Mouse (Mus musculus) lung, postnatal 0 days (tissue): ENCODE measurements at regions not wholly inside any gene's neighbourhood (a gene's known extent, or its start where the extent isn't known, plus 50 kb on each side); places are given as distances from the start of the nearest gene placed in this dataset.
A peak's percentile ranks its signal among the peaks of the same experiment; 100 is the strongest.

Source experiments
- ATAC-seq: fragments of 200-750 bp; cut with Nextera tagmentation; 2 replicates; pipeline ENCODE4 v1.8.0; 2017; ENCODE audit warnings: moderate library complexity
- DNase-seq: peaks from one replicate; pipeline ENCODE4 v3.0.0-alpha.2; 2016; ENCODE audit warnings: low spot score
- H3K27ac ChIP-seq: fragments of 300-500 bp; sonication (generic); 2 replicates; pipeline ENCODE4 v1.5.1; 2014; ENCODE audit warnings: antibody characterized with exemption, mild to moderate bottlenecking, low read length, mixed read lengths
- H3K27me3 ChIP-seq: fragments of 300-500 bp; sonication (generic); replicated peaks from 2 replicates; pipeline ENCODE4 v1.6.1; 2014; ENCODE audit warnings: low read length, mixed read lengths; ENCODE audit not compliant: insufficient read depth
- H3K36me3 ChIP-seq: fragments of 300-500 bp; sonication (generic); 2 replicates; pipeline ENCODE4 v1.6.1; 2014; ENCODE audit warnings: low read length, mixed read lengths; ENCODE audit not compliant: insufficient read depth
- H3K4me1 ChIP-seq: fragments of 300-500 bp; sonication (generic); 2 replicates; pipeline ENCODE4 v1.6.1; 2014; ENCODE audit warnings: antibody characterized with exemption, low read depth, low read length, mixed read lengths; ENCODE audit not compliant: insufficient read depth
- H3K4me2 ChIP-seq: fragments of 300-500 bp; sonication (generic); replicated peaks from 2 replicates; pipeline ENCODE4 v1.6.1; 2014; ENCODE audit warnings: low read depth, mild to moderate bottlenecking, low read length, moderate library complexity, mixed read lengths
- H3K4me3 ChIP-seq: fragments of 300-500 bp; sonication (generic); 2 replicates; pipeline ENCODE4 v1.5.1; 2014; ENCODE audit warnings: low read depth, low read length
- H3K9ac ChIP-seq: fragments of 300-500 bp; sonication (generic); replicated peaks from 2 replicates; pipeline ENCODE4 v1.6.1; 2014; ENCODE audit warnings: low read depth, mild to moderate bottlenecking
- H3K9me3 ChIP-seq: fragments of 300-500 bp; sonication (generic); 2 replicates; pipeline ENCODE4 v1.6.1; 2016; ENCODE audit warnings: low read length, mixed read lengths
- CTCF ChIP-seq: IDR thresholded peaks from 2 replicates; pipeline ENCODE4 v1.5.1; 2016; ENCODE audit warnings: antibody characterized with exemption, mild to moderate bottlenecking
- EP300 ChIP-seq: IDR thresholded peaks from 2 replicates; pipeline ENCODE4 v1.6.1; 2016; ENCODE audit warnings: antibody characterized with exemption, mild to moderate bottlenecking, control low read depth
- WGBS: fragments of 180-500 bp; shearing (Covaris S2); extraction: QIAGEN DNeasy Blood & Tissue Kit; methylation state at CpG from one replicate; pipeline ENCODE4 v1.1.7; 2014; 5-methylcytosine and 5-hydroxymethylcytosine counted together

DNA sequence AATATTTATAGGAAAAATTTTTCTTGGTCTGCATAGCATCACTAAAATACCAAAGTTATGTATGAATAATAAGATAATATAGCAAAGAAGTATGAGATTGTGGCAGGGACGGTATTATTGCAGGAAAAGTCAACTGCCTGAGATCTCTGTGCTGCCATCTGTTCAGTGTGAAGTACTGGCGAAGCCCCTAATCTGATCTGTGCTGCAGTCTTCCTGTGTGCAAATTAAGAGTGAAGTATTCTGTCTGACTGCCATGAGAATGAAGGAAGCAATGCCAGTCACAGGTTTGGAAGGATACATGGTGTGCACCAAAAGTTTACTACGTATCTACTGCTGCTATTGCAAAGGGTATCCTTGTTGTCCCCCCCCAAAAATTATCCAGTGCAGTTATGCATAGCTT, 501.5 kb downstream of the Rab28 start:
- Histone ChIP-seq H3K9ac (no peak overlapping the region), H3K4me2 (no peak overlapping the region), H3K9me3 (no peaks in the 10 kb centered on the region), H3K4me1 (no peaks in the 10 kb centered on the region), H3K36me3 (no peaks in the 10 kb centered on the region), H3K4me3 (no peak overlapping the region), H3K27me3 (no peaks in the 10 kb centered on the region), H3K27ac (no peak overlapping the region)
- TF ChIP-seq EP300 (no peak), CTCF (no peak)
- 75% methylated on average over 3 of the region's 3 CpGs for WGBS
- DNase-seq = no peak
- no peak for ATAC-seq

DNA sequence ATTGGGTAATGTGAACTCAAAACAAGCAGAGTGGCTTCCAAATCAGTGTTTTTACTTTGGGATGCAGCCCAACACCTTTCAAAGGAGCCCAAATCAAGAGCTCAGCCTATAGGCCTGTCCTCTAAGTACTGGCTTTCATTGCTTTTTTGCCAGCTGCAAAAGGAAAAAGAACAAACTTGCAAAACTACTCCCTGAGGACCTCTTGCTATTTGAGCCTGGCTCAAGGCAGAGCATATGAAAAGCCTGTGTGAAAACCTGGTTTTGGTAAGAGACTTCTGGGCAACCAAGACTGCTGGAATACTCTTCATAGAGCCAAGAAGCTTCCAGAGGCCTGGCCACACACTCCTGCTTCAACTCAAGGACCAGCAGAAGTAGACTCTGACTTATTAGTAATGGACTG, 503.5 kb downstream of the Rab28 start:
- DNase-seq (no peak), ATAC-seq (no peak)
- no peak overlapping the region for H3K4me3 ChIP-seq

DNA sequence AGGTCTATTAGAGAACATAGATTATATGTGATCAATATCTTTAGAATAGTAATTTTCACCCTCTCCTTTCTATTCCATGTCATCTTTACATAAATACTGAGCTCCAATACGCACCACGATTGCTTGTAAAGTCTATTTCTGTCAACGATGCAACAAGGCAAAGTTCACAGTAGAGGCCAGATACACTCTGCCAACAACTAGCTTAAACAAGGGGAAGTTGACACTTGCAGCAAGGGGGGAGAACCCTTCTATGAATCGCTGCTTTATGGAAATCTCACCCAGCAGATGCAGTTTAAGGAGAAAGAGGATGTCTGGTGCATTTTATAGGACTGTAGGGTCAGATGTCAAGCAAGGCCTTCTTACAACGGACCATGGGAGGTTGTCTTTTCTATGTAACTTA, 520.8 kb downstream of the Rab28 start:
- no peak overlapping the region for H3K4me3 ChIP-seq
- no peak overlapping the region for H3K4me2 ChIP-seq
- ATAC-seq (no peak), DNase-seq (no peak)
- H3K27me3 ChIP-seq = no peaks in the 10 kb centered on the region
- H3K4me1 ChIP-seq = no peaks in the 10 kb centered on the region
- no peaks in the 10 kb centered on the region for H3K9me3 ChIP-seq
- 43% methylated on average over 5 of the region's 5 CpGs for WGBS
- H3K27ac ChIP-seq = no peak overlapping the region
- no peaks in the 10 kb centered on the region for H3K36me3 ChIP-seq
- no peak for TF ChIP-seq EP300
- no peak for TF ChIP-seq CTCF
- no peak overlapping the region for H3K9ac ChIP-seq

More for the DNA sequence above, 503.5 kb downstream of the Rab28 start:
- H3K9ac ChIP-seq = no peak overlapping the region
- no peaks in the 10 kb centered on the region for H3K9me3 ChIP-seq
- no peak overlapping the region for H3K4me2 ChIP-seq
- no peak overlapping the region for H3K27ac ChIP-seq
- TF ChIP-seq CTCF = no peak
- no peak for TF ChIP-seq EP300
- H3K27me3 ChIP-seq = no peaks in the 10 kb centered on the region
- H3K4me1 ChIP-seq = no peaks in the 10 kb centered on the region
- H3K36me3 ChIP-seq = no peaks in the 10 kb centered on the region

DNA sequence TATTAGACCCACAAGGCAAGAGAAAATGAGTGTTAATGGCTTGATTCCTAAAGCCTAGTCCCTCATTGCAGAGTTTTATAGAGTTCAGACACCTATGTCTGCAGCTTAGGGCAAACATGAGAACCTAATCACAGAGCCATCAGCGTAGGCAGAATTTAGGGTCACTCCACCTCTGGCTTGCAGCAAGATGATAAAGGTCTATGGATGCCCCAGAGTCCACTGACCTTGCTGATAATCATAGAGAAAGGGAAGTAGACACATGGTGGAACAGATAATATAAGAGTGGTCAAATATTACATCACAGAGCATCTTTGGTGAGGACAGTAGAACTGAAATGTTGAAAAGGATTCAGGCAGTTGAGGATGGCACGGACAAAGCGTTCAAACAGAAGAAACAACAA, 530.7 kb downstream of the Rab28 start:
- Histone ChIP-seq H3K9me3 (no peaks in the 10 kb centered on the region), H3K27me3 (no peaks in the 10 kb centered on the region), H3K27ac (no peak overlapping the region), H3K4me3 (no peak overlapping the region), H3K9ac (no peak overlapping the region), H3K4me1 (no peaks in the 10 kb centered on the region), H3K4me2 (no peak overlapping the region), H3K36me3 (no peaks in the 10 kb centered on the region)
- DNase-seq (no peak), ATAC-seq (no peak)
- TF ChIP-seq CTCF (no peak), EP300 (no peak)
- WGBS = 76% methylated on average over 3 of the region's 3 CpGs

DNA sequence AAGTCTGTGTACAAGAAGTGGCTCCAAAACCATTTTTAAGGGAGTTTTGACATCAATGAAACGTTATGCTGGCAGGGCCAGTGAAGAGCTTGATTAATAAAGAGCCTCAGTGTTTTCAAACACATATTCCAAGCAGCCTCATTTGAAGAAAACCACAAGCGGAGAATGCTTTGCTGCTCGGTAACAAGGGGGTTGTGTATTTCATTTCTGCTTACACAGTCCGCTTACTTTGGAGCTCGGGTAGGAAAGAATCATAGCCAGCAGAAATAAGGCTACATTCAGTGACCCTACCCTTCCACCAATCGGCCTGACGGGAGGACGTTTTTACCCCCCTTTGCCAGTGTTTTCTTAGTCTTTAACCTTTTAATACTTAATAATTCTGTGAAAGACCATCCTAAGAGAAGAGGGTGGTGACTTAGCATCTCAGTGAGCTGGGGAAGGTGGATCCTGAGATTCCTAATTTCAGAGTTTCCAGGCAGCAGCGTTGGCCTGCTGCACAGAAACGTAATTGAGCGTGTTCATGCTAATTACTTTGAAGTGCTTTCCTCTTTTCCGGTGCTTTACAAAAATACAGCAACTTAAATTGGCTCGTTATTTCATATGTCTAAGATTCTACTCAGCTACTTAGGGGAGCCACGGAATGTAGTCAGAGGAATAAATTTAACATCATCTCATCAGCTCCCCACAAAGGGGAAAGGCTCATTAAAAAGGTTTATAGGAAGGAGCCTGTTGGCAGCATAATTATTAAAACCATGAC, 541.9 kb downstream of the Rab28 start:
- no peak overlapping the region for H3K27ac ChIP-seq
- no peak for DNase-seq
- no peaks in the 10 kb centered on the region for H3K36me3 ChIP-seq
- no peak overlapping the region for H3K4me3 ChIP-seq
- TF ChIP-seq EP300 = no peak
- TF ChIP-seq CTCF = no peak
- H3K4me2 ChIP-seq = no peak overlapping the region
- no peak overlapping the region for H3K9ac ChIP-seq
- ATAC-seq = no peak
- H3K4me1 ChIP-seq = no peaks in the 10 kb centered on the region
- H3K9me3 ChIP-seq = no peaks in the 10 kb centered on the region
- H3K27me3 ChIP-seq = no peaks in the 10 kb centered on the region
- 70% methylated on average over 14 of the region's 14 CpGs for WGBS

DNA sequence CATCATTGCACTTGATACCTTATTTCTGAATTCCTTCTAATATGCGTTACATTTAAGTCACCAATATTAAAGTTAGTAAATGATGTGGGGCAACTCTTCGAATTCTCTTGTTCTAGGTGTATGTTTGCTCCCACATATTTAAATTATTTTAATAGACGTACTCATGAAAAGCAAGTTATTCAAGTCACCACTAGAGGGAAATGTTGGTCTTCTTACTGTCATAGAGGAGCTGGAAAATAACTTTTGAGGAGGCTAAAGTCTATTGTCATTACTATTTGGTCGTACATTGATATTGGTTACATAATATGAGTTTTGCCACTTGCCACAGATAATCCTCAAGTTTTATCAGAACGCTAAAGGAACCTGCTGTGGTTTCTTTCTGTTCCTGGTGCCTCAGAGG, 582.9 kb downstream of the Rab28 start:
- Histone ChIP-seq H3K4me1 (no peaks in the 10 kb centered on the region), H3K9me3 (no peaks in the 10 kb centered on the region), H3K9ac (no peak overlapping the region), H3K4me3 (no peak overlapping the region), H3K27ac (no peak overlapping the region), H3K36me3 (no peaks in the 10 kb centered on the region), H3K4me2 (no peak overlapping the region), H3K27me3 (no peaks in the 10 kb centered on the region)
- peak; percentile 68 for TF ChIP-seq CTCF
- TF ChIP-seq EP300 = no peak
- no peak for ATAC-seq
- WGBS = 19% methylated on average over 5 of the region's 5 CpGs
- peak; percentile 66 for DNase-seq

DNA sequence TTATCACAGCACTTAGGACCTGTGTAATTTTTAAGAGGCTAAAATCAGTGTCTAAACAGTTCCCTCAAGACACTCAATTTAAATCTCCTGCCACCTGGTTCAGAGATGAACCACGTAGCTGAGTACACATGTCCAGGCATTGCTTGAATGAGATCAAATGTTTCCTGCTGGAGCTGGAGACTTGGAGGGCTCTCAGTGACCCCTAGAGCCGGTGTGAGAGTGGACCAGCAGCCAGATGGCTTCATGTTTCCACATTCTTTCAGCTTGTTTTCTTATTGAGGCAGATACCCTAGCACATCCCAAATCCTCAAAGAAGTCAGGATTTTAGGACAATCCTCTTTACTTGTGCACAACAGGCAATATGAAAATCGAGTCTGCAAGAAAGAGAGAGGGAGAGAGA, 590.3 kb downstream of the Rab28 start:
- ATAC-seq (no peak), DNase-seq (no peak)
- H3K9me3 ChIP-seq = no peaks in the 10 kb centered on the region
- H3K9ac ChIP-seq = no peak overlapping the region
- no peak for TF ChIP-seq CTCF
- TF ChIP-seq EP300 = no peak
- H3K4me3 ChIP-seq = no peak overlapping the region
- H3K36me3 ChIP-seq = no peaks in the 10 kb centered on the region
- H3K4me1 ChIP-seq = no peaks in the 10 kb centered on the region
- H3K27me3 ChIP-seq = no peaks in the 10 kb centered on the region
- H3K27ac ChIP-seq = no peak overlapping the region
- no peak overlapping the region for H3K4me2 ChIP-seq
- WGBS = 14% methylated on average over 3 of the region's 3 CpGs
